Mouse (Mus musculus) heart, postnatal 36 days (tissue): ENCODE measurements around the gene Ccdc148. TPM values are rescaled to one million over a fixed set of nuclear protein-coding genes. Genes with fewer than 3 reads are reported as not detected.

Experiments
- DNase-seq, 2 experiments: peaks; one replicate each; pipeline ENCODE4 v3.0.0; 2021 to 2022
- intact Hi-C: fragments of 180-260 bp; cut with DNase I; formaldehyde crosslinking; loops from one replicate; pipeline ENCODE4 v1.15.1; 2025
- total RNA-seq, 2 experiments: library from RNA; stranded (reverse); gene quantifications; 2 replicates each; pipeline ENCODE4 v1.2.3; 2021

Gene Ccdc148
- total RNA-seq, 2 experiments from 2014 or later = 0.41 to 0.83 TPM

DNA sequence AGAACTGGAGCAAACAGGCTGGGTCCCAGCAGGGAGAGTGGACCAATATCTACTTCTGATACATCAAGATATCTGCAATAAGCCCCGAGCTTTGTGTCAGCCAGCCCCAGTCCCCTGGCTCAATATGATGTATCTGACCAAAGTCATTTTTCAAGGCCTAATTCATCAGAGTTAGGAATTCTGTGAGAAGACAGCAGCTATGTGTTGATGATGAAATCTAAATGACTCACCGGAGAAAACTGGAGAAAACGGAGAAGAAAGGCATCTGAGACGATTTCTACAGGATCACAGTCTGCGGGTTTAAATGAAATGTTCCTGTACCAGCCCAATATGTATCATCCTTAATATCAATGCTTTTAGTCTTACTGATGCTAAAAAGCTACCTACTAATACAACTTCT is 365.1 kb downstream of the Ccdc148 start:
- intact Hi-C loops = no loop called here
- DNase-seq = no peak

DNA sequence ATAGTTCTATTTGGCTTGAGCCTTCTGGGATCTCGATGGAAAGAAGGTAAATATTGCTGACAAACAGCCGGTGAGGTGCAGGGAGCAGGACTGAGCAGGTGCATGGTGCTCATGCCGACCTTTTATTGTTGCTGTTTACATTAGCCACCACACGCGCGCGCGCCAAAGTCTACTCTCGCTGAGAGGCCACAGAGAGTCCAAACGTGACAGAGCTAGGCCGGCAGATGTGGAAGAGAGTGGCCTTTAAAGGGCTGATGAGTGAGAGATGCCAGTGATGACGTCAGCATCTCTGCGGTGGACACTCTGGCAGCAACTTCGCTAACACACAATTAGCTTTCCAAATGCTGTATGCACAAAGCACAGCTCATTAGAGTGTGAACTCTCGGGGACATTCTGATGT is 366.0 kb downstream of the Ccdc148 start:
- DNase-seq = no peak
- intact Hi-C loops = no loop called here

DNA sequence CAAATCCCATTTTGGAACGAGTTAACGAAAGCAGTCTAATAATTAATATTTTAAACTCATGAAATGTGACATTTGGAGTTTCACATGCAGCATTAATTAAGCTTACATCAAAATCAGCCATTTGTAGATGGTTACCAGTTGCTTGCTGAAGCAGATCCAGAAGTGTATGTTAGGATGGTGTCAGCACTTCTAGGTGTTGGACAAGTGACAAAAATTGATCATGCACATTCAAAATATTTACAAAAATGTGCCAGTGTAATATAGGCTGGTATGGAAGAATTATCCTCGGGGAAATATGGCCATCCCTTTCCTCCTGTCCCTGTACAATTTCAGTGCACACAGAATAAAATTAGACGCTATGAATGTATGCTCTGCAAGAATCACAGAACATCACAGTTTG is 370.1 kb downstream of the Ccdc148 start:
- DNase-seq = no peak
- intact Hi-C loops = no loop called here

DNA sequence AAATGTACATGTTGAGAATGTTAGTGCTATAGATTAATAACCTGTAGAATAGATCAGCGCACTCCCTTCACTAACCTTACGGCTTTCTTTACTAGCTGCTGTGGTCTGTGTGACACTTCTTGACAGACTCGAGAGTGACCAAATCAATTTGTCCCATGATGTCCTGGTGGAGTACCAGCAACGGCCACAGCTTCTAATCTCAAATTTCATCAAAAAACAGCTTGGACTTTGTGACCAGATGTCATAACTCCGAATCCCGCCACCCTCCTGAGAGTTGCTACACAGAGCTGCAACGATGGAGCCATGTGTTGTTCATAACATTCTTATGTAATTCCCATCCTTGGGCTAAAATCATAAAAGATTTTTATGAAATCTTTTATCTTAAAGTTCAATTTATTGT is 370.5 kb downstream of the Ccdc148 start:
- no peak for DNase-seq
- intact Hi-C loops = no loop called here

DNA sequence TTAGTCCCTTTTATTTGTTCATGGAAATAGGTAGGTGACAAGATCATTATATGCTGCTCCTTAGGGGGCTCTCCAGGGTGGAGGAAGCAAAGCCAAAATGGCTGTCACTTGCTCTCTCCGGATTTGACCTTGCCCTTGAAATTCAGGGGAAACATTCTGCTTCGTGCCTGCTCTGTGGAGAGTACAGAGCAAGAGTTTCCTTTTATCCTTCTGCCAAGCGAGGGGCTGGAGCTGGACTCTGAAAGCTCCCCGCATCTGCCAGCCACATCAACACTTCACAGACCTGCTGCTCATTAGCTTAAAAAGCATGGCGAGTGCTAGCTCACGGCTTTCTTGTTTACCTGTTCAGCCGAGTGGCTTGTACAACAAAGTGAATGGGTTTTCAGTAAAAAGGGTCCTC is 373.1 kb downstream of the Ccdc148 start:
- intact Hi-C loops = no loop called here
- DNase-seq = no peak

DNA sequence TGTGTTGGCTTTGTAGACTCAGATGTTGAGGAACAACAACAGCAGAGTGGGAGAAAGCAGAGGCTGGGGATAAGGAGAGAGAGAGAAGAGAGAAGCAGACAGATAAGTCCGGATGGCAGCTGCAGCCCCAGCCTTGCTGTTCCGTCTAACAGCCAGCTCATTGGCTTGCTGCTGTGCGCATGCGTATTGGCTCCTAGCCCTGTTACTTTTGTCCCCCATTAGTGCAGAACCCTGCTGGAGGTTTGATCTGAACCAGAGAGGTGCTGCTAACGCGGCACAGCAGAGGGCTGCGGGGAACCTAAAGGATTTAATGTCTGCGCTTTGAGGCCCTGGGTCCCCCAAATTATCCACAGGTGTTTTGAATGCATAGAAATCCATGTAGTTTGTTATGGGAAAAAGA is 373.8 kb downstream of the Ccdc148 start:
- intact Hi-C loops = no loop called here
- no peak for DNase-seq

DNA sequence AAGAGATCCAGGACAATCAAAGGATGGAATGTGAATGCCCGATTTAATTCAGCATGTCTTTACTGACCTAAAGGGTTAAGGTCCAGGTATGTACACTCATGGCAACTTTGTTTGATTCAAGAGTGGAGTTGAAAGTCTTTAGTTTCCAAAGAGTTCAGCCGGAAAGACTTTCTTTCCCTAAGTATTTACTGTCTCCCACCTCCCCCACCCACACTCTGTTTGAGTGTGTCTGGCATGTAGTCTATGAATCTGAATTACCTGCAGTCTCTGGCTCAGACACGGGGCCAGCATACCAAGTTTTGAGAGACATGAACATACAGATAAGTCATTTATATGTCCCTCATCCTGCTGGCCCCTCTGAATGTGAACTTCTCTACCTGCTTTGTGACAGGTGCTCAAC is 374.3 kb downstream of the Ccdc148 start:
- intact Hi-C loops = no loop called here
- no peak for DNase-seq

DNA sequence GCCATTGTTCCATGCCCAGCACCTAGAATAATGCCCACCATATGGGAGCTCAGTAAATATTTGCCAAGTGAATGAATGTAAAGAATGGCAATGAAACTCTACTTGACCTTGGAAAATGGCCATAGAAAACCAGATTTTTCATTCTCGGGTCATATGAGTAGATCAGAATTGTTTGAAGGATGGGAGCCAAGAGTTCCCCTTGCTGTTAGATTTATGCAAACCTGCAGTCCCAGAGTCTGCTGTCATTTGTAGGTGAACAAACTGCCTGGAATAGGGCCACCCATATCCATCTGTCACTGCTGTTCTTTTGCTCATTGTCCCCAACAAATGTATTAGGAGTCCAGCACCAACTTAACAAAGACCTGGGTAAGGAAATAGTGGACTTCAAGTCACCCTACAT is 377.0 kb downstream of the Ccdc148 start:
- no peak for DNase-seq
- intact Hi-C loops = no loop called here

DNA sequence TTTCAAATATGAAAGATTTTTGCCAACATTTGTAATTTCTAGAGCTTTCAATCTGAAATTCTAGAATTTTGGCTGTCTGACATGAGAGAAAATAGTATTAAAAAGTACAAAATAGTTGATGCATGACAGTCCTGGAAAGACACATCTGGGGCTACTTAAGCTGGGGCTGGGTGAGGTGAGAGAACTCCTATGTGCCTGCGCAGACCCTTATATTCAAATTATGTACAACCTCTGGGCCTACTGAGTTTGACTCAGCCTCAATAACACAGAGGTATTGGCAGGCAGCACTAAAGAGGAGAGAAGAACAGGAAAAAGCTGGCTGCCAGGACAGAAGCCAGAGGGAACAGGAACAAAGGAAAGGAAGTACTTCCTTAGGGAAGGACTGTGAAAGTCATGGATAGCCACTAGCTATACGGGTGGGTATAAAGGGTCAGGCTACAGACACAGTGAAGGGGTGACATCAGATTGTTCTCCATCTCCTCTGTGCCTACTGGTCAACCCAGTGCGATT is 381.4 kb downstream of the Ccdc148 start:
- intact Hi-C loops = no loop called here
- no peak for DNase-seq

DNA sequence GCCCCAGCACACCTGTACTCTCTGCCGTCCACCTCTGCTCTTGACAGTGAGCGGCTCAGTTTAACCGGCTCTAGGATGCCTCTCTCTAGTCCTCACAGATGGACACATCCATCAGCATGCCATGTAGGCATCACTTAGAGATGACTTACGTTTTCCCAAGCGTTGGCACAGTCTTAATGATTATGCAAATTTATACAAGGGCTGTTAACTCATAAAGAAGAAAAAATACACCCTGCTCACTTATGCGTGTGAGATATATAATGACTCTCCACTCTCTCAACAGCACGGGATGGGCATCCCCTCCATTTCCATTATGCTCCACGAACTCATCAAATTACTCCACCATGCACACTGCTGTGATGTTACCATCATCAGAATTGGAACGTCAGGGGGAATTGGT is 386.6 kb downstream of the Ccdc148 start:
- intact Hi-C loops = no loop called here
- DNase-seq = no peak

Other genes starting within 250 kb of the Ccdc148 start
- gene Pkp4, start 167 bp upstream of the Ccdc148 start, total RNA-seq = 100 to 1,000 TPM; 146 to 197 TPM